ENCODE assay signal across 22 mouse cellular contexts in the genomic region with DNA sequence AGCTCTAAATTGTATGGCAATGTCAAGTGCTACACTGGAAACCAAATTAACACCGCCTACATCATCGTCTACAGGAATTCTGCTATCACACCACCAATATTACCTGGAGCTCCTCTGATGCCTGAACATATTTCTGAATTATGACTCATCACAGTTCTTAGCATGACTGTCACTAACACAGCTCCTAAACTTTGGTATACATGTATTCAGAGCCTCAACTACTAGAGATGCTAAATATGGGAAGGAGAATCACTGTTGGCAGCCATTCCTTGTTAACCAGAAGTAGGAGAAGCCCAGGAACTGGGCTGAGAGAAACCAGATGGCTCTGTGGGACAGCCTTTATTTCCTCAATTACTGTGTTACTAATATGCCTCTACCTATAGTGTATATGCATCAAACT.
A peak's percentile ranks its signal among the peaks of the same experiment; 100 is the strongest.
DNase-seq lines count a peak whose midpoint lies in the region; ATAC-seq lines count a peak whose summit lies in the region.
"Had no signal": no experiment of that assay in that cellular context is flagged by ENCODE, and none has a peak within 500 bp of the region (broad histone marks: within the 10 kb centered on the region; RNA-seq: fewer than 3 reads in every experiment).

No protein-coding gene starts in this region.

- peak; percentile 98 for ATAC-seq in frontal cortex, adult (ENCODE audit: low TSS enrichment)
- ATAC-seq: forebrain, embryonic 14.5 days; hindbrain, postnatal 0 days; intestine, embryonic 15.5 days; liver, embryonic 12.5 days; liver, postnatal 0 days had no signal

- no peak for DNase-seq in frontal cortex, postnatal 14 days (ENCODE audit: low spot score in 2 of 2)
- DNase-seq in layer of hippocampus, adult 9-11 months = peak; percentile 6
- DNase-seq in layer of hippocampus, postnatal 36 days = no peak
- peak; percentile 59 for DNase-seq in MN1 (ENCODE audit: low spot score)
- DNase-seq in right cerebral cortex, postnatal 25 days = peak; percentile 7
- DNase-seq in gastrocnemius, adult 8-10 months (ENCODE audit: low spot score in 2 of 2) = no peak
- DNase-seq: adrenal gland, postnatal 14 days; cerebellum, adult 11-12 months; cerebellum, adult 9-11 months; embryo, embryonic 11 days; gastrocnemius, postnatal 10 days; heart, postnatal 36 days; kidney, adult 2 months; kidney, postnatal 4 days; liver, postnatal 0 days; lung, postnatal 36 days; thymus, postnatal 4 days had no signal

Comparison
In these comparisons a context has a peak if more than half of its experiments do, and no peak if none do; other contexts are left out.
1. DNase-seq: peak in layer of hippocampus, adult 9-11 months (single experiment), MN1 (single experiment) and right cerebral cortex, postnatal 25 days (single experiment); none in frontal cortex, postnatal 14 days (0 of 2), layer of hippocampus, postnatal 36 days (0 of 2) and gastrocnemius, adult 8-10 months (0 of 2).